Comparison of ENCODE assay signal across 14 mouse cellular contexts in genomic region chr11:117996066-117996465, GRCm38 (mm10). TPM values are rescaled to one million over a fixed set of nuclear protein-coding genes. Genes with fewer than 3 reads are reported as not detected.
DNase-seq lines count a peak whose midpoint lies in the region; ATAC-seq lines count a peak whose summit lies in the region.
"Had no signal": no experiment of that assay in that cellular context is flagged by ENCODE, and none has a peak within 500 bp of the region (broad histone marks: within the 10 kb centered on the region; RNA-seq: fewer than 3 reads in every experiment).

No protein-coding gene starts in this region.

- H3K27ac ChIP-seq in hindbrain, embryonic 16.5 days (ENCODE audit: low read depth, low read length), result peak overlapping the region; percentile 34; the same call in 1 of the 2 replicates
- H3K27ac ChIP-seq in hindbrain, embryonic 12.5 days, result no peak overlapping the region
- peak overlapping the region; percentile 53; the same call in 1 of the 2 replicates for H3K27ac ChIP-seq in midbrain, embryonic 16.5 days (ENCODE audit: low read length)
- H3K27ac ChIP-seq in midbrain, embryonic 13.5 days, result no peak overlapping the region
- H3K27ac ChIP-seq: lung, embryonic 15.5 days had no signal

- DNase-seq in brain, adult 2 months (ENCODE audit: low read depth, low spot score), result peak; percentile 47
- no peak for DNase-seq in right cerebral cortex, postnatal 14 days
- DNase-seq: cerebellum, adult 11-12 months; kidney, postnatal 25 days; layer of hippocampus, postnatal 36 days; thymus, postnatal 36 days had no signal

- 28% methylated on average over 3 of the region's 3 CpGs for WGBS in hindbrain, embryonic 16.5 days
- WGBS in hindbrain, embryonic 12.5 days, result 35% methylated on average over 3 of the region's 3 CpGs
- WGBS in midbrain, embryonic 16.5 days, result 26% methylated on average over 3 of the region's 3 CpGs
- WGBS in midbrain, embryonic 13.5 days, result 24% methylated on average over 3 of the region's 3 CpGs

- no peak overlapping the region for H3K4me3 ChIP-seq in hindbrain, embryonic 16.5 days (ENCODE audit: low read length)
- H3K4me3 ChIP-seq in hindbrain, embryonic 12.5 days, result no peak overlapping the region
- H3K4me3 ChIP-seq in midbrain, embryonic 16.5 days (ENCODE audit: low read depth, low read length), result no peak overlapping the region
- H3K4me3 ChIP-seq in midbrain, embryonic 13.5 days (replicated peaks), result no peak overlapping the region
- H3K4me3 ChIP-seq: lung, embryonic 15.5 days had no signal

- H3K27me3 ChIP-seq in hindbrain, embryonic 16.5 days (replicated peaks; ENCODE audit: control insufficient read depth, insufficient read depth, low read length), result no peaks in the 10 kb centered on the region
- no peaks in the 10 kb centered on the region for H3K27me3 ChIP-seq in hindbrain, embryonic 12.5 days
- no peaks in the 10 kb centered on the region for H3K27me3 ChIP-seq in midbrain, embryonic 16.5 days (ENCODE audit: control insufficient read depth, insufficient read depth, low read depth, low read length)
- no peaks in the 10 kb centered on the region for H3K27me3 ChIP-seq in midbrain, embryonic 13.5 days
- H3K27me3 ChIP-seq: lung, embryonic 15.5 days had no signal

- no peak overlapping the region for H3K4me2 ChIP-seq in hindbrain, embryonic 16.5 days (ENCODE audit: low read length)
- no peak overlapping the region for H3K4me2 ChIP-seq in hindbrain, embryonic 12.5 days (replicated peaks)
- no peak overlapping the region for H3K4me2 ChIP-seq in midbrain, embryonic 16.5 days (ENCODE audit: low read length)
- no peak overlapping the region for H3K4me2 ChIP-seq in midbrain, embryonic 13.5 days (replicated peaks)
- H3K4me2 ChIP-seq: heart, embryonic 11.5 days; lung, embryonic 15.5 days had no signal

- H3K9ac ChIP-seq in hindbrain, embryonic 16.5 days (ENCODE audit: low read depth, low read length), result no peak overlapping the region; the same call in 1 of the 2 replicates
- no peak overlapping the region for H3K9ac ChIP-seq in hindbrain, embryonic 12.5 days
- H3K9ac ChIP-seq in midbrain, embryonic 16.5 days (ENCODE audit: low read depth, low read length), result no peak overlapping the region
- H3K9ac ChIP-seq in midbrain, embryonic 13.5 days (replicated peaks), result no peak overlapping the region; the same call in 1 of the 2 replicates
- H3K9ac ChIP-seq: lung, embryonic 15.5 days had no signal

- no peaks in the 10 kb centered on the region for H3K36me3 ChIP-seq in hindbrain, embryonic 16.5 days (ENCODE audit: control insufficient read depth, insufficient read depth, low read length)
- peaks cover 16% of the 10 kb centered on the region for H3K36me3 ChIP-seq in hindbrain, embryonic 12.5 days
- H3K36me3 ChIP-seq in midbrain, embryonic 16.5 days (ENCODE audit: control insufficient read depth, insufficient read depth, low read length), result peaks cover 4% of the 10 kb centered on the region; the same call in 1 of the 2 replicates
- H3K36me3 ChIP-seq in midbrain, embryonic 13.5 days, result peaks cover 28% of the 10 kb centered on the region

- H3K4me1 ChIP-seq in hindbrain, embryonic 16.5 days (ENCODE audit: control insufficient read depth, insufficient read depth, low read depth, low read length), result peaks cover 22% of the 10 kb centered on the region
- H3K4me1 ChIP-seq in hindbrain, embryonic 12.5 days, result peaks cover 24% of the 10 kb centered on the region
- H3K4me1 ChIP-seq in midbrain, embryonic 16.5 days (ENCODE audit: control insufficient read depth, insufficient read depth, low read length), result peaks cover 10% of the 10 kb centered on the region
- H3K4me1 ChIP-seq in midbrain, embryonic 13.5 days (replicated peaks), result peaks cover 45% of the 10 kb centered on the region

- H3K9me3 ChIP-seq in hindbrain, embryonic 16.5 days (ENCODE audit: control insufficient read depth, low read length), result no peaks in the 10 kb centered on the region
- no peaks in the 10 kb centered on the region for H3K9me3 ChIP-seq in hindbrain, embryonic 12.5 days (replicated peaks)
- no peaks in the 10 kb centered on the region for H3K9me3 ChIP-seq in midbrain, embryonic 16.5 days (replicated peaks; ENCODE audit: control insufficient read depth, low read length, poor library complexity, severe bottlenecking)
- H3K9me3 ChIP-seq in midbrain, embryonic 13.5 days, result no peaks in the 10 kb centered on the region
- H3K9me3 ChIP-seq: lung, embryonic 15.5 days had no signal

- ATAC-seq in hindbrain, embryonic 16.5 days, result no peak
- no peak for ATAC-seq in hindbrain, embryonic 12.5 days (ENCODE audit: low FRiP score)
- no peak for ATAC-seq in midbrain, embryonic 16.5 days
- ATAC-seq in midbrain, embryonic 13.5 days, result no peak
- no peak for ATAC-seq in granulocyte monocyte progenitor cell, adult 5-6 weeks (replicated peaks; ENCODE audit: poor library complexity, severe bottlenecking)
- ATAC-seq: inflammation-experienced regulatory T-cells, adult 6 months had no signal

RNA-seq across cellular contexts. Expression of gene Pgs1, which starts 10.0 kb away (rescaled TPM):
- polyA plus RNA-seq in hindbrain, embryonic 16.5 days (2015; fragmentation: Nextera tagmentation; extraction: Ambion mirVana), result 67.3 and 68.4 TPM in 2 replicates
- 41.8 and 46.7 TPM in 2 replicates for polyA plus RNA-seq in hindbrain, embryonic 12.5 days (2016; fragmentation: Nextera tagmentation; extraction: Ambion mirVana)
- 61.2 and 62.1 TPM in 2 replicates for polyA plus RNA-seq in midbrain, embryonic 16.5 days (2015; fragmentation: Nextera tagmentation; extraction: Ambion mirVana)
- 46.0 and 50.8 TPM in 2 replicates for polyA plus RNA-seq in midbrain, embryonic 13.5 days (2015; fragmentation: Nextera tagmentation; extraction: Ambion mirVana)
- 43.1 and 44.5 TPM in 2 replicates for total RNA-seq in granulocyte monocyte progenitor cell, adult 5-6 weeks (2014; fragmentation: Nextera tagmentation)
- total RNA-seq in granulocyte monocyte progenitor cell, adult 5-6 weeks (2017), result 18.8 and 23.3 TPM in 2 replicates

RNA-seq across cellular contexts. Expression of gene Socs3, which starts 26.2 kb away (rescaled TPM):
- 7.5 and 8.9 TPM in 2 replicates for polyA plus RNA-seq in hindbrain, embryonic 16.5 days (2015; fragmentation: Nextera tagmentation; extraction: Ambion mirVana)
- polyA plus RNA-seq in hindbrain, embryonic 12.5 days (2016; fragmentation: Nextera tagmentation; extraction: Ambion mirVana), result 10.4 and 11.8 TPM in 2 replicates
- polyA plus RNA-seq in midbrain, embryonic 16.5 days (2015; fragmentation: Nextera tagmentation; extraction: Ambion mirVana), result 5.9 and 7.2 TPM in 2 replicates
- 8.3 and 9.3 TPM in 2 replicates for polyA plus RNA-seq in midbrain, embryonic 13.5 days (2015; fragmentation: Nextera tagmentation; extraction: Ambion mirVana)
- 0.41 TPM in 1 of 2 replicates, not detected in the other for total RNA-seq in granulocyte monocyte progenitor cell, adult 5-6 weeks (2014; fragmentation: Nextera tagmentation)
- 2.0 and 2.2 TPM in 2 replicates for total RNA-seq in granulocyte monocyte progenitor cell, adult 5-6 weeks (2017)

Comparison
In these comparisons a context has a peak if more than half of its experiments do, and no peak if none do; other contexts are left out.
1. H3K27ac ChIP-seq: peak in hindbrain, embryonic 16.5 days (single experiment) and midbrain, embryonic 16.5 days (single experiment); none in hindbrain, embryonic 12.5 days (single experiment) and midbrain, embryonic 13.5 days (single experiment).